Mouse (Mus musculus) forebrain, embryonic 15.5 days (tissue): ENCODE data around the gene Trpm7. TPM values are rescaled to one million over a fixed set of nuclear protein-coding genes. Genes with fewer than 3 reads are reported as not detected.

ENCODE experiments used
- ATAC-seq: fragments of 200-750 bp; cut with Nextera tagmentation; replicated peaks from 2 replicates; pipeline ENCODE4 v1.8.0; 2017; ENCODE audit warnings: mild to moderate bottlenecking, moderate TSS enrichment, moderate library complexity
- H3K27ac ChIP-seq: fragments of 300-500 bp; sonication (generic); replicated peaks from 2 replicates; pipeline ENCODE4 v1.5.1; 2015; ENCODE audit warnings: mild to moderate bottlenecking, inconsistent platforms
- H3K27me3 ChIP-seq: fragments of 300-500 bp; sonication (generic); 2 replicates; pipeline ENCODE4 v1.6.1; 2015; ENCODE audit warnings: inconsistent platforms
- H3K36me3 ChIP-seq: fragments of 300-500 bp; sonication (generic); 2 replicates; pipeline ENCODE4 v1.6.1; 2015; ENCODE audit warnings: mild to moderate bottlenecking, inconsistent platforms
- H3K4me1 ChIP-seq: fragments of 300-500 bp; sonication (generic); 2 replicates; pipeline ENCODE4 v1.6.1; 2015; ENCODE audit warnings: inconsistent platforms
- H3K4me2 ChIP-seq: fragments of 300-500 bp; sonication (generic); replicated peaks from 2 replicates; pipeline ENCODE4 v1.6.1; 2015; ENCODE audit warnings: mild to moderate bottlenecking, inconsistent platforms
- H3K4me3 ChIP-seq: fragments of 300-500 bp; sonication (generic); 2 replicates; pipeline ENCODE4 v1.5.1; 2015; ENCODE audit warnings: mild to moderate bottlenecking, inconsistent platforms
- H3K9ac ChIP-seq: fragments of 300-500 bp; sonication (generic); replicated peaks from 2 replicates; pipeline ENCODE4 v1.6.1; 2015; ENCODE audit warnings: mild to moderate bottlenecking, inconsistent platforms
- H3K9me3 ChIP-seq: fragments of 300-500 bp; sonication (generic); 2 replicates; pipeline ENCODE4 v1.6.1; 2016; ENCODE audit warnings: inconsistent platforms
- WGBS: fragments of 180-500 bp; shearing (Covaris S2); methylation state at CpG from one replicate; pipeline ENCODE4 v1.1.7; 2015; ENCODE audit warnings: mixed read lengths; 5-methylcytosine and 5-hydroxymethylcytosine counted together
- microRNA-seq: library from miRNA; unstranded; fragments of <30 nt; microRNA quantifications from one replicate; pipeline ENCODE4, GENCODE M21; 2016
- polyA plus RNA-seq: library from polyadenylated mRNA; unstranded; fragments of >200 nt; fragmentation: Nextera tagmentation; extraction: Ambion mirVana; gene quantifications from 2 replicates; pipeline ENCODE4 v1.2.1, GENCODE M21; 2015

The Trpm7 gene
- polyA plus RNA-seq, 1 experiment from 2014 or later = 39.7 TPM

DNA sequence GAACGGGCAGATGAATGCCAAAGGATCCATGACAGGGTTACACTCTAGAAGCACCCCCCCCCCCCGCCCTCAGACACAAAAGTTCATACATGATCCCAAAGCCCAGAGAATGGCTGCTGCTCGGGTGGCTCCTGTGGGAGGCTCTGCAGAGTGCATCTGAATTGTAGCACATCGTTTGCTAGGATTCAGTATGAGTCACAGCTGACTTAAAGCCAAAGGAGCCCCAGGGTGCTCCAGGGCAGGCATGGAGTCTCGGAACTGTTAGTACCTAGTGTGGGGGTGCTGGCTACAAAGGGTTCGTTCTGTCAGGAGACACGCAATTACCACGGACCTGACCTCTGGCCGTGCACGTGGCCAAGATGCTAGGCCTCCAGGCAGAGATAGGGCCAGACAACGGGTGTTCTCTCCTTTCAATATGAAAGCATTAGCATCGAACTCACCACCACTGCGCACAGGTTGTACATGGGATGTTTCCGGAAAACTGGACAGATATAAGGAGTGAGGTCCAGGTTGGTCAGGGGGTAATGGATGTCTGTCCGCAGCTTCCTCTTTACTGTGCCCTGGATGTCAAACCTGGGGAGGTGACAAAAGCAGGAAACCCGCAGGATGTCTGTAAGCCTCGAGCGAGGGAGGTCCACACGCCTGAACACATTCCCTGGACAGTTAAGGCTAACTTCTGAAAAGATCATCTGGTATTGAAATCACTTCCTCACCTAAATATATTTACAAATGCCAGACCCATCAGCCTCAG is 106.4 kb downstream of the Trpm7 start:
- Histone ChIP-seq H3K9me3 (no peaks in the 10 kb centered on the region), H3K4me2 (no peak overlapping the region), H3K36me3 (no peaks in the 10 kb centered on the region), H3K4me1 (peaks cover 5% of the 10 kb centered on the region; the same call in 1 of the 2 replicates), H3K27me3 (no peaks in the 10 kb centered on the region), H3K27ac (no peak overlapping the region), H3K4me3 (no peak overlapping the region), H3K9ac (no peak overlapping the region)
- no peak for ATAC-seq
- WGBS = 79% methylated on average over 19 of the region's 19 CpGs

DNA sequence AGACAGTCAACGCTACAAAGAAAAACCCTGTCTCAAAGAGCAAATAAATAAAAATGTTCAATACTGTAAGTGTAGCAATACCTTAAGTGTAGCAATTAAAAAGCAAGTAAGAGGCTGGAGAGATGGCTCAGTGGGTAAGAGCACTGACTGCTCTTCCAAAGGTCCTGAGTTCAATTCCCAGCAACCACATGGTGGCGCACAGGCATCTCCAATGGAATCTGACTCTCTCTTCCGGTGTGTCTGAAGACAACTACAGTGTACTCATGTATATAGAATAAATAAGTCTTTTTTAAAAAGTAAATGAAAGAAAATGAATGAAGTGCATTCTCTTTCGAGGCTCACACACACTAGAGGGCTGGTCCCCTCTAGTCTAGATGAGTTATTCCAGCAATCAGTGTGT is 107.8 kb downstream of the Trpm7 start:
- Histone ChIP-seq H3K27ac (no peak overlapping the region), H3K27me3 (no peaks in the 10 kb centered on the region), H3K4me1 (peaks cover 5% of the 10 kb centered on the region; the same call in 1 of the 2 replicates), H3K9ac (no peak overlapping the region), H3K4me3 (no peak overlapping the region), H3K4me2 (no peak overlapping the region), H3K36me3 (no peaks in the 10 kb centered on the region), H3K9me3 (no peaks in the 10 kb centered on the region)
- no peak for ATAC-seq
- WGBS = 82% methylated on average over 4 of the region's 4 CpGs

DNA sequence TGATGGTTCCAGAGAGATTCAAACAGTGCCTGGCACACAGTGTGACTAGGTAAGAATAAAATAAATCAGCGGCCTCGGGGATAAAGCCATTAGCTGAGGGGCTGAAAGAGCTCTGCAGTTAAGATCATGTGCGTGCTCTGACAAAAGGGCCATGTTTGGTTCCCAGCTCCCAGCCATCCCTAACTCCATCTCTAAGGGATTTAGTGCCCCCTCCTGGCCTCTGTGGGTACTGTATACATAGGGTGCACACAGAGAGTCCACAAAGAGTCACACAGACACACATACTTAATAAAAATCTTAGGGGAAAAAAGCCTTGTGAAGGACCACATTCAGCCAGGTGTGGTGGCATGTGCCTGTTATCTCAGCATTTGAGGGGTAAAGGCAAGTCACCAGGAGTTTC is 108.4 kb downstream of the Trpm7 start:
- Histone ChIP-seq H3K9ac (no peak overlapping the region), H3K9me3 (no peaks in the 10 kb centered on the region), H3K4me1 (peaks cover 5% of the 10 kb centered on the region; the same call in 1 of the 2 replicates), H3K4me3 (no peak overlapping the region), H3K4me2 (no peak overlapping the region), H3K27me3 (no peaks in the 10 kb centered on the region), H3K36me3 (peaks cover 4% of the 10 kb centered on the region), H3K27ac (no peak overlapping the region)
- no peak for ATAC-seq
- 96% methylated on average over 3 of the region's 3 CpGs for WGBS

DNA sequence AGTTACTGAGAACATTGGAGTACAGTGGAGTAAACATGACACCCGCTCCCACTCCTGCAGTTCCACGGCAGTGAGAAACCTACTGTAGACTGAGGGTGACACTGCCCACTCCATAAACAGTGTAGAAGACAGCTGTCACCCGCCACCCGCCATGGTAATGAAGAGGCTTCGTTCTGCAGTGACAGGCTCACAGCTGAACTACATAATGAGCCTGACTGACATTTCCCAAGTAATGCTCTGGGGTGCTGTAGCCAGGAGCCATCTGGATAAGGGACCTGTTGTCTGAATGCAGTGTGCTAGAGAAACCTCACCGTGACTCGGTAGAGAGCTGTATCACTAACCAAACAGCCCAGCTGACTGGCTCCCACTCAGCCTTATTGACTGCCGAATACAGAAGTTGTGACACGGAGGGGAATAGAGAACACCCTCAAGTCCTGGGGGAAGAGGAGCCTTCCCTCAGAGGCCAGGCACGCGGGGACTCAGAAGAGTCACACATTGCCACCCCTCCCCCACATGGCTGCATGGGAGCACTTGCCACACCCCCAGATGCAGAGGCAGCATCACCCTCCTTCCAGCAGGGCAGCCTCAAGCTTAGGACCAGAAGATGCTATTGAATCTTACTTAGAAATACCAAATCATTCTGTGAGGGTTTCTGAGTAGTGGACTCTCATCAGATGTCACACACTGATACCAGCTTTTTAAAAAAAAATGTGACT is 110.0 kb downstream of the Trpm7 start:
- Histone ChIP-seq H3K27ac (no peak overlapping the region), H3K4me3 (no peak overlapping the region), H3K4me2 (no peak overlapping the region), H3K9me3 (no peaks in the 10 kb centered on the region), H3K4me1 (peaks cover 5% of the 10 kb centered on the region; the same call in 1 of the 2 replicates), H3K27me3 (no peaks in the 10 kb centered on the region), H3K9ac (no peak overlapping the region), H3K36me3 (peaks cover 19% of the 10 kb centered on the region)
- WGBS = 29% methylated on average over 11 of the region's 11 CpGs
- peak; percentile 88 for ATAC-seq

DNA sequence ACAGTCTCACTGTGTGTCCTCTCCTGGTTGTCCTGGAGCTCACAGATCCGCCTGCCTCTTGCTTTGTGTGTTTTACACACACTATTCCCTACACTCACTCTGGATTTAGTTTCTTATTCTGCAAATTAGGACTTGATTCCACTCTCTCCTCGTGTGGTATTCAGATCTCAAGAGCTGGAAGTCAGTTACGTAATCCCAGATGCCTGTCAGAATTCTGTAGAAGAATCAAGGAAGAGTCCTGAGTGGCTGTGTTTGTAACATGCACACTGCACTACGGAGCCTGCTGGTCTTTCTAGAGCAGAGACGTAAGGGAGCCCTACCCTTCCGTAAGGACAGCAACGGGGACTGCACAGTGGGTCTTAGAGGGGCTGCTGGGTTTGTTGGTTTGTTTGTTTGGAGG is 116.7 kb downstream of the Trpm7 start:
- peaks cover 79% of the 10 kb centered on the region for H3K36me3 ChIP-seq
- 92% methylated on average over 7 of the region's 7 CpGs for WGBS
- H3K27me3 ChIP-seq = no peaks in the 10 kb centered on the region
- no peak overlapping the region for H3K9ac ChIP-seq
- no peaks in the 10 kb centered on the region for H3K4me1 ChIP-seq
- no peak overlapping the region for H3K4me3 ChIP-seq
- no peak overlapping the region for H3K4me2 ChIP-seq
- no peaks in the 10 kb centered on the region for H3K9me3 ChIP-seq
- no peak for ATAC-seq
- no peak overlapping the region for H3K27ac ChIP-seq

DNA sequence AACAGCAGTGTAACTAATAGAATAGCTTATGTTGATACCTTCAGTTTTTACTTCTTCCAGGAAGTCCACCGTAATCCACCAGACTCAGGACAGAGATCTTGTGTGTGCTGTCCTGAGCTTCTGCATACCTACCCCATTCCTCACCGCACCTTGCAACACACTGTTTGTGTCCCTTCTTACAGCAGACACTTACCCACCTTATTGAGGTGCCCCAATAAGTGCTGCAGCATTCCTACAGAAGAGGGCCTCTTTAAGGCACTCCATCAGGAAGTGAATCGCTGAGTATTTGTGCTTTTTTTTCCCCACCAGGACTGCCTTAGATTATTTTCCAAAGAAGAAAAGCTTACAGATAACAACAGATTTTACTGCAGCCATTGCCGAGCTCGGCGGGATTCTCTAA is 120.4 kb downstream of the Trpm7 start:
- H3K4me3 ChIP-seq = no peak overlapping the region
- no peak overlapping the region for H3K27ac ChIP-seq
- ATAC-seq = no peak
- no peaks in the 10 kb centered on the region for H3K9me3 ChIP-seq
- no peak overlapping the region for H3K9ac ChIP-seq
- H3K36me3 ChIP-seq = peaks cover 83% of the 10 kb centered on the region
- H3K27me3 ChIP-seq = no peaks in the 10 kb centered on the region
- WGBS = 96% methylated on average over 6 of the region's 6 CpGs
- no peak overlapping the region for H3K4me2 ChIP-seq
- H3K4me1 ChIP-seq = no peaks in the 10 kb centered on the region

DNA sequence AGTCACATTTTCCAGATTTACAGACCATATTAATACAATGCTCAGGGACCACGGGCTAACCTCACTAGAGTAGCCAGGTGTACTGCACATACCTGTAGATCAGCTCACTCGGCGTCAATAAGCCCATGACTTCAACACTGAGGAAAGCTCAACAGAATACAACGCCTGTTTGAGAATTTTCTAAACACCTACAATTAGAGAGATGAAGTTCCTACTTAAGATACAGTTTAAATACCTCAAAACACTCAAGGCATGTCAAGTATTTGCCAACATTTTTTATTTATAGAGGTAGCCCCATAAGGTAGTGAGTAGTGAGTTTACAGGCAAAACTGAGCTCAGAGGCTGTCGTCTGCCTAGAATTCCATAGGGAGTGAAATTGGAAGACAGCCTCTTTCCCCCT is 132.6 kb downstream of the Trpm7 start:
- no peak overlapping the region for H3K4me2 ChIP-seq

More for the DNA sequence above, 132.6 kb downstream of the Trpm7 start:
- H3K27me3 ChIP-seq = no peaks in the 10 kb centered on the region
- no peak overlapping the region for H3K27ac ChIP-seq
- no peak for ATAC-seq
- H3K36me3 ChIP-seq = peaks cover 68% of the 10 kb centered on the region
- WGBS = 94% methylated on average over 5 of the region's 5 CpGs
- no peaks in the 10 kb centered on the region for H3K4me1 ChIP-seq
- no peak overlapping the region for H3K4me3 ChIP-seq
- H3K9me3 ChIP-seq = no peaks in the 10 kb centered on the region
- H3K9ac ChIP-seq = no peak overlapping the region

Small RNAs within 50 kb of the gene (microRNA-seq; reads per million reads assigned to microRNA genes)
- gene Mir3473g = not detected

Other genes with a start within 250 kb of the Trpm7 start
- 57.4 and 58.1 TPM in 2 replicates for gene Gabpb1, start 199.9 kb downstream of the Trpm7 start, polyA plus RNA-seq
- 28.2 and 28.6 TPM in 2 replicates for gene Usp8, start 168.9 kb downstream of the Trpm7 start, polyA plus RNA-seq
- gene Usp50, start 92.8 kb downstream of the Trpm7 start, polyA plus RNA-seq = 1.9 and 2.6 TPM in 2 replicates
- gene Sppl2a, start 57.0 kb upstream of the Trpm7 start, polyA plus RNA-seq = 43.5 and 45.0 TPM in 2 replicates
- 11.6 and 11.9 TPM in 2 replicates for gene Ap4e1, start 132.5 kb upstream of the Trpm7 start, polyA plus RNA-seq
- 27.2 and 32.9 TPM in 2 replicates for gene Blvra, start 194.4 kb upstream of the Trpm7 start, polyA plus RNA-seq